Mouse (Mus musculus): ENCODE data around the gene Erc1.

GRCm38 (mm10) chr6:119643178-119643728 is 204.7 kb downstream of the Erc1 start:
- no peak for TF ChIP-seq CTCF (IDR thresholded peaks at IDR 0.05; ENCODE audit: low read depth)
- no peak for TF ChIP-seq EP300 (IDR thresholded peaks at IDR 0.05; ENCODE audit: low read depth)

All from liver, postnatal 0 days (tissue).